Mouse (Mus musculus) gastrocnemius, adult 8-10 months (tissue): ENCODE data around the gene Klhl42. TPM values are rescaled to one million over a fixed set of nuclear protein-coding genes. Genes with fewer than 3 reads are reported as not detected.

Experiments
- DNase-seq, 2 experiments: peaks; one replicate each; pipeline ENCODE4 v3.0.0; 2022; ENCODE audit warnings: low spot score in 2 of 2
- total RNA-seq, 4 experiments: library from RNA; stranded (reverse); gene quantifications; 2 replicates each; pipeline ENCODE4 v1.2.4; 2022

Gene Klhl42
- 1 to 10 TPM; 1.2 to 2.0 (median 1.4) TPM for total RNA-seq

DNA sequence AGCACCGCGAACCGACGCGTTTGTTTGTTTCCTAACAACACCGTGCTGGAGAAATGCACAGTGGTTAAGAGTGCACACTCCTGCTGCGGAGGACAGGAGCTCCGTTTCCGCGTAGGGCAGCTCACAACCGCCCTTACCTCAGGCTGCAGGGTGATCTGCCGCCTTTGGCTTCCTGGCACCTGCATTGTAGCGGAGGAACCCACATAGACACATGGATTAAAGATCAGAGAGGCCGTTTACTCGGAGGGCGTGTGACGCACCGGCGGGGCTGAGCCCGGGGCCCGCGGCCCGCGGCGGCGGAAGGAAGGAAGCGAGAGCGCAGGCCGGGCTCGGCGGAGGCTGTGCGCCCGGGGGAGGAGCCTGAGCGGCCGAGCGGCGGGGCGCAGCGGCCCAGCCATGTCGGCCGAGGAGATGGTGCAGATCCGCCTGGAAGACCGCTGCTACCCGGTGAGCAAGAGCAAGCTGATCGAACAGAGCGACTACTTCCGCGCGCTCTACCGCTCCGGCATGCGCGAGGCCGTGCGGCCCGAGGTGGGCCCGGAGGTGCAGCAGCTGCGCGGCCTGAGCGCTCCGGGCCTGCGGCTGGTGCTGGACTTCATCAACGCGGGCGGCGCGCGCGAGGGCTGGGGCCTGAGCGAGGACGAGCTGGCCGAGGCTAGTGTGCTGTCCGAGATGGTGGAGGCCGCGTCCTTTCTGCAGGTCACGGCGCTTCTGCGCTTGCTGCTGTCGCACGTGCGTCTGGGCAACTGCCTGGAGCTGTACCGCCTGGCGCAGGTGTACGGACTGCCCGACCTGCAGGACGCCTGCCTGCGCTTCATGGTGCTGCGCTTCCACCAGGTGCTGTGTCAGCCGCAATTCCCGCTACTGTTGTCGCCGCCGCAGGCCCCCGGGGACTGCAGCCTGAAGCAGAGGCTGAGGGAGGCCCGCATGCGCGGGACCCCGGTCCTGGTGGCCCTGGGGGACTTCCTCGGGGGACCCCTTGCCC, at the start of gene Klhl42:
TSS of gene Klhl42 (plus strand) at position 244 of the 985 bp plus-strand sequence.
- peak; percentile 37 to 40 for DNase-seq

DNA sequence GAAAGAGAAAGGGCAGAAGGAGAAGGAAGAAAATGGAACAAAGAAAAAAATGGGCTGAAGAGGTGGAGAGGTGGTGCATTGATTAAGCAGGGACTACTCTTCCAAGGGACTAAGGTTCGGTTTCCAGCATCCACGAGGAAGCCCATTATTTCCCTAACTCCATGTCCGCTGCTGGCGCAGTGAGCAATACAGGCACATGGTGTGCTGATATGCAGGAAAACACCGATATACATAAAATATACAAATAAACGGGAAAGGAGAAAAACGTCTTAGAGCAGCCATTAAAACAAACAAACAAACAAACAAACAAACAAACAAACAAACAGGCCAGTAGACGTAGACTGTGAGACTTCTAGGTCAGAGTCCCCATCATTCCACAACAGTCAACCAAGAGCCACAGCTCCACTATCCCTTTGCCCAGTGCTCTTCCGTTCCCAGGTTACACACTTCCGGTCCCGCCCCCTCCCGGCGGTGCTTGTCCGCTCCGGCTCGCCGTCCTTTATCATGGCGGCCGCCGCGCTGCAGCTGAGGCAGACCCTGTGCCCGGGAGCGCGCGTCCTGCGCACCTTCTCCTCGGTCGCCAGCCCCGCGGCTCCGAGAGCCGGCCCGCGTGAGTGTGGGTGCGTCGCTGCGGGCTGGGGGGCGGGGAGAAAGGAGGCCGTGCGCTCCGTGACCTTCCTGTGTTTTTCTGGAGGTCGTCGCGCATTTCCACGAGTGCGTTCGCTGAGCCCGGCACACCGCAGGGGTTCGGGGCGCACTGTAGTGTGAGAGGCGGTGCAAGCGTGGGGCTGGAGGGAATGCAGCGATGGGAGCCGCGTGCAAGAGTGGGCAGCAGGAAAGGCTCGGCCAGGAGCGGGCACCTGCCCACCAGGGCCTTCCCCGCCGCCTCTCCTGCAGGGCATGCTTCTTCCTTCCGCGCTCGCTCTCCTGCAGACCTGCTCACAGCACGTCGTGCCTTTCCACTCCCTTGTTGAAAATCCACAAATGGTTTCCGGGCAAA, 48.6 kb upstream of the Klhl42 start, which contains the start of gene Mrps35:
TSS of gene Mrps35 (plus strand) at position 474 of the 1,000 bp plus-strand sequence.
- DNase-seq = peak; percentile 75 to 79

DNA sequence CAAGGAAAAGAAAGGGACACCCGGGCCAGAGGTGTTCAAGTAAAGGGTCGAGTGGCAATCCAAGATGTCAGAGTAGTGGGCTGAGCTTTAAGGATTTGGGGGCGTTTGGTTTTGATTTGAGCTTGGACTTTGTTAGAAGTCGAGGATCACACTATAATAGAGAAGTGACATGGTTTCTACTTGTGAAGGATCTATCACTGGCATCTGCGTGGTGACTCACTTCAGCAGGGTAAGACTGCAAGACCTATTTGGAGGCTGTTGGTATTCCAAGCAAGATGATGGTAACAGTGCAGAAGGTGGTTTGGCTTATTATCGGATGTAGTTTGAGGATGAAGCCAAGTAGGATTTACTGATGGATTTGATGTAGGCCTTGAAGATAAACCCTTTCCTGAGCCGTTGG, 47.5 kb upstream of the Klhl42 start:
- DNase-seq = no peak

DNA sequence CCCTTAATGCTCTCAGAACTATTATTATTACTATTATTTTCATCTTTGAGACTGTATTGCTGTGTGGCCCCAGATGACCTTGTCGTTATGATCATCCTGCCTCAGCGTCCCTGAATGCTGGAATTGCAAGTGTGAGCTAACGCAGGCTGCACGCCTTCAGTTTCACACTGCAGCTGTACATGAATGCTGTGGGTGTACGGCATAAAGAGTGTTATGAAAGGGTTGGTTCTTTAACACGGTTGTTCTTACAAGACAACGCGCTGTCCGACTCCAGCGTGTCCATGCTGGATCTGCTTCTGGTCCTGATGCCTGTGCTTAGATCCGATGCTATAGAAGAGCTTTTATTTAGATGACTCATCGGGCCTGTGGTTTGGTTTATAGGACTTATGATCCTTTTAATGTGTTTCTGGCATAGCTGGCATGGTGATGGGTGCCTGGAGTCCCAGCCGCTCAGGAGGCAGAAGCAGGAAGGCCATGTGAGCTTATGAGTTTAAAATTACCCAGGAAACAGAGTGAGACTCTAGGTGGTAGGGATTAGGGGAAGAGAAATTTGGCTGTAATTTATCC, 41.9 kb upstream of the Klhl42 start:
- no peak for DNase-seq

- DNase-seq = no peak
These were observed 39.5 kb upstream of the Klhl42 start for GRCm38 (mm10) chr6:147051666-147052065.

DNA sequence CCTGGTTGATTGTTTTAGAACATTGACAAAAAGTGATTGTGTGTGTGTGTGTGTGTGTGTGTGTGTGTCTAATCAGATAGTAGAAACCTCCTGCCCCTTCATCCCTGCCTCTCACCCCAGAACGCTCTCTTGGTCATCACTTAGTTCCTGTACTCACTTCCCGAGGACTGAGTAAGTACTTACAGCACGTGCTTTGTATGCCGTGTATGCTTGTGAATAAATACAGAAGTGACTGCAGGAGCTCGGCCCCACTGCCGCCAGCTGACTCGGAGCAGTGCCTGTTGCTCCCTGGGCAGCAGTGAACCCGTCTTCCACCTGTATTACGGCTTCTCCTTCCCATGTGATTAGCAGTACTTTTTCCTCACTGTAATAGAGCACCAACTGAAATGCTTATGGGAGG, 38.7 kb upstream of the Klhl42 start:
- no peak for DNase-seq

GRCm38 (mm10) chr6:147053785-147054646, 37.2 kb upstream of the Klhl42 start:
- no peak for DNase-seq

GRCm38 (mm10) chr6:147055374-147055977, 35.7 kb upstream of the Klhl42 start:
- DNase-seq = no peak

DNA sequence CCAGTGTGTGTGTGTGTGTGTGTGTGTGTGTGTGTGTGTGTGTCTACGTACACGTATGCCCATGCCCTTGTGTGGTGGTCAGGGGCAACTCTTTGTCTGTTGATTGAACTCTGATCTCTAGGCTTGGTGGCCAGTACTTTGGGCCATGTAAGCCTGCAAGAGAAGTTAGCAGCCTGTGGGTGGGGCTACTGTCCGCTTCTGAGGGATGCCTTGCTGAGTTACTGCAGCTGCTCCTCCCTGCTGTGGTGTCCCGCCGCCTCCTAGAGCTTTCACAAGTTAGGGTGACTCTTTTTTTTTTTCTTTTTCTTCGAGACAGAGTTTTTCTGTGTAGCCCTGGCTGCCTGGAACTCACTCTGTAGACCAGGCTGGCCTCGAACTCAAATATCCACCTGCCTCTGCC, 31.9 kb upstream of the Klhl42 start:
- DNase-seq = no peak

DNA sequence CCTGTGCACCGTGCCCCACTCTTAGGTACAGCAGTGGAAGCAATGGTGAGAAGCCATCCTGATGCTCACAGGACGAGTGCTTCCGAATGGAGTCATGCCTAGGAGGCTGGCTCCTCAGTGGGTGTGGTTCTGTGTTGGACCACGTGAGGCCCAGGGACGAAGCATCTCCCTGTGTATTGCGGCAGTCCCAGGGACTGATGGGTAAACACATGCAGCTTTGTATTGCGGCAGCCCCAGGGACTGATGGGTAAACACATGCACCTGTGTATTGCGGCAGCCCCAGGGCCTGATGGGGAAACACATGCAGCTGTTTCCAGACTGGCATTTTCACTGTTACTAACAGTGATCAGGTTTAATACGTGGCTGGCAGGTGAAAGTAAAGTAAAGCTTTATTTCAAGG, 29.5 kb upstream of the Klhl42 start:
- DNase-seq = no peak

GRCm38 (mm10) chr6:147062034-147062433, 29.1 kb upstream of the Klhl42 start:
- DNase-seq = no peak

GRCm38 (mm10) chr6:147062694-147063093, 28.5 kb upstream of the Klhl42 start:
- DNase-seq = peak; percentile 14 to 17

- no peak for DNase-seq
These were observed 26.8 kb upstream of the Klhl42 start for GRCm38 (mm10) chr6:147064226-147064943.

DNA sequence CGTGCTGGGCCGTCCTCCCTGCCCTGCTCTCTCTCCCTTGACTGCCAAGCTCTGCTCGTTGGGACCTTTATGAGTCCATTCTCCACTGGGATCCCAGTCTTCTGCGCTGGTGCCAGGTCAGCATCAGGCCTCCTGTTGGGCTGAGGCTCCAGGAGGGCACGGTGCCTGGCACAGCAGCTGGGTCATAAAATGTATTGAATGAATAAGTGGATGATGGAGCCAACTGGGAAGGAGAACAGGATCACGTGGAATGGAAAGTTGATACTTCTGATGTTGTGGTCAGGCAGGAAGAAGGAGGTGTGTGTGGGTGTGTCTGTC, 26.3 kb upstream of the Klhl42 start:
- peak; percentile 66 to 85 for DNase-seq

DNA sequence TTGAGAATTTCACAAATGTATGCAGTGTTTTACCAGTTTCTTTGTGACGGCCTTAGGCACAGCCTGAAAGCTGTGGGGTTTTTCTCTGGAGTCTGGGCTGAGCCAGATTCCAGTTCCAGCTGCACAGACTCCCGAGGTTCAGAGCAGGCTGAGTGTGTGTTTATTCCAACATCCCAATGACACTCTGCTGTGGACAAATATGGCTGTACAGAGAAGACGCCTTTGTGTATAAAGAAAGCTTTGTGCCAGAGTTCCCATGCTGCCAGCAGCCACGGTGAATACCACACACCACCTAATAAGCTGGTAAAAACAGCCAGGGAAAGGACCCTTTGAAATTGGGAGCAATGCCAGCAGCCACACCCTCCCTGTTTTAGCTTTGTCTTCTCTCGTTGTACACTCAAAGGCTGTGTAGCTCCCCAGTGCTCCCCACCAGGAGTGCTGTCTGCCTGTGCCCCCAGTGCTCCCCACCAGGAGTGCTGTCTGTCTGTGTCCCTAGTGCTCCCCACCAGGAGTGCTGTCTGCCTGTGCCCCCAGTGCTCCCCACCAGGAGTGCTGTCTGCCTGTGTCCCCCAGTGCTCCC, 15.3 kb upstream of the Klhl42 start:
- no peak for DNase-seq

GRCm38 (mm10) chr6:147076878-147077277, 14.3 kb upstream of the Klhl42 start:
- no peak for DNase-seq

DNA sequence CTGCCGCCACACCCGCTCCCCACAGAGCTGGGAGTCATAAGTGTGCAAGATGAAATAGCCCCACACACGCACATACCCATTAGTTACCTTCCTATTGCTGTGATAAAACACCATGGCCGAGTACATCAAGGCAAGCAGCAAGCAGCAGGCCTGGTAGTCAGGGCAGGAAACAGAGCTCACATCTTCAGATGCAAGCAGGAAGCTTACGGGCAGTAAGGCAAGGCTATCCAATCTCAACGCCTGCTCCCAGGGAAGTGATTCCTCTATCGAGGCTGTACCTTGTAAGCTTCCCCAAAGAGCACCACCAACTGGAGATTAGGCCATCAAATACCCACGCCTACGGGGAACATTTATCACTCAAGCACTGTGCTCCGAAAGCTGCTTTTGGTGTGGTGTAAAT, 11.3 kb upstream of the Klhl42 start:
- no peak for DNase-seq

DNA sequence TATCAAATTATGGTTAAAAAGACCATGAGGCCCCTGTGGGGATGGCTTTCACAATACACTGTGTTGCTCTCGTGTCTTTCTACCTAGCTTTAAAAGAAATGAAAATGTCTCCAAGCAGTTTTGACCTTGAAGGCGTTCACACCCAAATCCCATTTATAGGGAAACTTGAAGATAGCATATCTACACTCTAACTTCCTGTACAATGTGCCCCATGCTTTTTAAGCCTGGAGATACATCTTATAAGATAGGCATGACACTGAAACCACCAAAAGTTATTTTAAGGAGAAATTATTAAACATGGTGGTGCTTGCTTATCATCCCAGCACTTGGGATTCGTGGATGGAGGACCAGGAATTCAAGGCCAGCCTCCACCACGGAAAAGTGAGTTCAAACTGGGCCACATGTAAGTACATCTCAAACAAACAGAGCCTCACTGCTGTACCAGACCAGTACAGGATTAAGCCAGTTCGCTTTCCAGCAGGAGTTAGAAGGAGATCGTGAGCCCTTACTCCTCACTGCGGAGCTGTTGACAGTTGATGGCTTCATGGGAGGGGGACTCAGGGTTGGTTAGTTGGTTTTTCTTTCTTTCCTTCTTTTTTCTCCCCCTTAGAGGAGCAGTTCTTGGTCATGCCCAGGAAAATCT, 5.7 kb upstream of the Klhl42 start:
- DNase-seq = no peak
